Mouse (Mus musculus) intestine, postnatal 0 days (tissue): Measurements from ENCODE around the gene Fpgs. TPM values are rescaled to one million over a fixed set of nuclear protein-coding genes. Genes with fewer than 3 reads are reported as not detected.
A peak's percentile ranks its signal among the peaks of the same experiment; 100 is the strongest.

Experiments used
- ATAC-seq: fragments of 200-750 bp; cut with Nextera tagmentation; 2 replicates; pipeline ENCODE4 v1.8.0; 2017; ENCODE audit warnings: mild to moderate bottlenecking, moderate TSS enrichment, moderate library complexity
- H3K27ac ChIP-seq: fragments of 300-500 bp; sonication (generic); 2 replicates; pipeline ENCODE4 v1.5.1; 2014; ENCODE audit warnings: mild to moderate bottlenecking, low read depth, low read length, moderate library complexity
- H3K27me3 ChIP-seq: fragments of 300-500 bp; sonication (generic); replicated peaks from 2 replicates; pipeline ENCODE4 v1.6.1; 2014; ENCODE audit warnings: low read length, mixed read lengths; ENCODE audit not compliant: control insufficient read depth, insufficient read depth
- H3K36me3 ChIP-seq: fragments of 300-500 bp; sonication (generic); 2 replicates; pipeline ENCODE4 v1.6.1; 2014; ENCODE audit warnings: mild to moderate bottlenecking, moderate library complexity; ENCODE audit not compliant: control insufficient read depth, insufficient read depth
- H3K4me1 ChIP-seq: fragments of 300-500 bp; sonication (generic); replicated peaks from 2 replicates; pipeline ENCODE4 v1.6.1; 2014; ENCODE audit warnings: antibody characterized with exemption, low read length, mixed read lengths; ENCODE audit not compliant: control insufficient read depth, insufficient read depth
- H3K4me2 ChIP-seq: fragments of 300-500 bp; sonication (generic); replicated peaks from 2 replicates; pipeline ENCODE4 v1.6.1; 2014; ENCODE audit warnings: low read depth, mild to moderate bottlenecking, moderate library complexity
- H3K4me3 ChIP-seq: fragments of 300-500 bp; sonication (generic); 2 replicates; pipeline ENCODE4 v1.5.1; 2014; ENCODE audit warnings: low read depth, low read length
- H3K9ac ChIP-seq: fragments of 300-500 bp; sonication (generic); 2 replicates; pipeline ENCODE4 v1.6.1; 2014; ENCODE audit warnings: mild to moderate bottlenecking, low read depth, low read length
- H3K9me3 ChIP-seq: fragments of 300-500 bp; sonication (generic); 2 replicates; pipeline ENCODE4 v1.6.1; 2016; ENCODE audit warnings: mixed run types; ENCODE audit not compliant: control insufficient read depth
- CTCF ChIP-seq: sonication (generic); IDR thresholded peaks from 2 replicates; pipeline ENCODE4 v1.5.1; 2016; ENCODE audit warnings: low read depth, mild to moderate bottlenecking, control low read depth, antibody characterized with exemption, moderate library complexity
- WGBS: fragments of 180-500 bp; shearing (Covaris S2); extraction: QIAGEN DNeasy Blood & Tissue Kit; methylation state at CpG from one replicate; pipeline ENCODE4 v1.1.7; 2014; 5-methylcytosine and 5-hydroxymethylcytosine counted together
- polyA plus RNA-seq: library from polyadenylated mRNA; unstranded; fragments of >200 nt; fragmentation: Nextera tagmentation; extraction: Ambion mirVana; gene quantifications from 2 replicates; pipeline ENCODE4 v1.2.1, GENCODE M21; 2015

Gene Fpgs
- polyA plus RNA-seq, 1 experiment from 2014 or later = 12.4 TPM

GRCm38 (mm10) chr2:32720681-32721229, 16.8 kb upstream of the Fpgs start, which contains the start of gene Sh2d3c:
Gene Sh2d3c (plus strand): TSS chr2:32721055.
- H3K36me3 ChIP-seq = no peaks in the 10 kb centered on the region
- H3K9ac ChIP-seq = no peak within 1 kb of the TSS
- H3K4me3 ChIP-seq = peak within 1 kb of the TSS; percentile 11; the same call in 1 of the 2 replicates
- H3K27me3 ChIP-seq = no peaks in the 10 kb centered on the region
- peak within 1 kb of the TSS; percentile 39 for H3K4me2 ChIP-seq
- no peak for TF ChIP-seq CTCF
- WGBS = 47% methylated on average over 8 of the region's 8 CpGs
- ATAC-seq = no peak
- H3K4me1 ChIP-seq = 0 out of 2 replicates have a peak, but pooled peaks cover 3% of the 10 kb centered on the region
- H3K9me3 ChIP-seq = no peaks in the 10 kb centered on the region
- H3K27ac ChIP-seq = no peak within 1 kb of the TSS

GRCm38 (mm10) chr2:32720053-32720452, 16.1 kb upstream of the Fpgs start:
- no peaks in the 10 kb centered on the region for H3K36me3 ChIP-seq
- no peak overlapping the region for H3K4me3 ChIP-seq
- WGBS = 92% methylated on average over 3 of the region's 3 CpGs
- 0 out of 2 replicates have a peak, but pooled peaks cover 3% of the 10 kb centered on the region for H3K4me1 ChIP-seq
- ATAC-seq = no peak
- H3K9ac ChIP-seq = no peak overlapping the region
- TF ChIP-seq CTCF = no peak
- no peaks in the 10 kb centered on the region for H3K9me3 ChIP-seq
- H3K4me2 ChIP-seq = no peak overlapping the region
- H3K27me3 ChIP-seq = no peaks in the 10 kb centered on the region
- no peak overlapping the region for H3K27ac ChIP-seq

- peaks cover 10% of the 10 kb centered on the region; the same call in 1 of the 2 replicates for H3K4me1 ChIP-seq
- H3K4me2 ChIP-seq = no peak overlapping the region
- no peaks in the 10 kb centered on the region for H3K9me3 ChIP-seq
- ATAC-seq = no peak
- H3K27me3 ChIP-seq = no peaks in the 10 kb centered on the region
- WGBS = 60% methylated on average over 9 of the region's 9 CpGs
- H3K9ac ChIP-seq = no peak overlapping the region
- no peaks in the 10 kb centered on the region for H3K36me3 ChIP-seq
- H3K4me3 ChIP-seq = no peak overlapping the region
- no peak overlapping the region for H3K27ac ChIP-seq
- TF ChIP-seq CTCF = no peak
Observed at GRCm38 (mm10) chr2:32718761-32719160, 14.8 kb upstream of the Fpgs start.

GRCm38 (mm10) chr2:32714987-32715425, 11.1 kb upstream of the Fpgs start:
- H3K27ac ChIP-seq = peak overlapping the region; percentile 80
- peak; percentile 23 for ATAC-seq

GRCm38 (mm10) chr2:32714117-32714986, 10.4 kb upstream of the Fpgs start:
- WGBS = 42% methylated on average over 11 of the region's 11 CpGs
- H3K27me3 ChIP-seq = no peaks in the 10 kb centered on the region
- peaks cover 13% of the 10 kb centered on the region; the same call in 1 of the 2 replicates for H3K4me1 ChIP-seq
- peaks cover 12% of the 10 kb centered on the region for H3K36me3 ChIP-seq
- no peaks in the 10 kb centered on the region for H3K9me3 ChIP-seq
- ATAC-seq = no peak
- H3K4me2 ChIP-seq = 0 out of 2 replicates have a peak overlapping the region, but pooled peaks have one; percentile 74
- H3K4me3 ChIP-seq = no peak overlapping the region
- TF ChIP-seq CTCF = no peak
- H3K9ac ChIP-seq = no peak overlapping the region
- peak overlapping the region; percentile 80 for H3K27ac ChIP-seq

More at GRCm38 (mm10) chr2:32714987-32715425, 11.1 kb upstream of the Fpgs start:
- Histone ChIP-seq H3K4me2 (no peak overlapping the region), H3K36me3 (peaks cover 5% of the 10 kb centered on the region; the same call in 1 of the 2 replicates), H3K9me3 (no peaks in the 10 kb centered on the region), H3K4me1 (peaks cover 13% of the 10 kb centered on the region; the same call in 1 of the 2 replicates), H3K4me3 (no peak overlapping the region), H3K27me3 (no peaks in the 10 kb centered on the region), H3K9ac (no peak overlapping the region)
- peak; percentile 31; the same call in 1 of the 2 replicates for TF ChIP-seq CTCF
- WGBS = 35% methylated on average over 4 of the region's 4 CpGs
